Mouse (Mus musculus): Measurements from ENCODE around the gene Mrpl47. TPM values are rescaled to one million over a fixed set of nuclear protein-coding genes. Genes with fewer than 3 reads are reported as not detected.

The Mrpl47 gene
- total and polyA plus RNA-seq, 2 experiments from 2014 or later, result 7.5 to 27.7 TPM

GRCm38 (mm10) chr3:32698228-32698863, 39.1 kb downstream of the Mrpl47 start:
- Histone ChIP-seq H3K27ac (no peak overlapping the region), H3K9ac (replicated peaks; ENCODE audit: low read length) (no peak overlapping the region), H3K4me3 (ENCODE audit: low read length) (no peak overlapping the region), H3K9me3 (ENCODE audit: low read length) (no peaks in the 10 kb centered on the region), H3K4me1 (ENCODE audit: insufficient read depth, low read length) (no peaks in the 10 kb centered on the region), H3K27me3 (ENCODE audit: insufficient read depth, low read length) (no peaks in the 10 kb centered on the region), H3K4me2 (ENCODE audit: low read depth, low read length) (no peak overlapping the region), H3K36me3 (ENCODE audit: insufficient read depth, low read length) (no peaks in the 10 kb centered on the region)
- peak; percentile 96 for TF ChIP-seq CTCF (IDR thresholded peaks at IDR 0.05; ENCODE audit: low read depth)
- DNase-seq (ENCODE audit: low spot score), result peak; percentile 95
- 29% methylated on average over 7 of the region's 7 CpGs for WGBS
- peak; percentile 94 for ATAC-seq

- H3K36me3 ChIP-seq (ENCODE audit: insufficient read depth, low read length), result no peaks in the 10 kb centered on the region
- no peak for TF ChIP-seq CTCF (IDR thresholded peaks at IDR 0.05; ENCODE audit: low read depth)
Observed at GRCm38 (mm10) chr3:32695583-32695980, 41.8 kb downstream of the Mrpl47 start.

GRCm38 (mm10) chr3:32694737-32695582, 42.4 kb downstream of the Mrpl47 start:
- TF ChIP-seq CTCF (IDR thresholded peaks at IDR 0.05; ENCODE audit: low read depth), result 0 out of 2 replicates have a peak, but pooled peaks have one; percentile 14

More at GRCm38 (mm10) chr3:32695583-32695980, 41.8 kb downstream of the Mrpl47 start:
- Histone ChIP-seq H3K4me3 (ENCODE audit: low read length) (no peak overlapping the region), H3K9me3 (ENCODE audit: low read length) (no peaks in the 10 kb centered on the region), H3K9ac (replicated peaks; ENCODE audit: low read length) (no peak overlapping the region), H3K4me1 (ENCODE audit: insufficient read depth, low read length) (no peaks in the 10 kb centered on the region), H3K27me3 (ENCODE audit: insufficient read depth, low read length) (no peaks in the 10 kb centered on the region), H3K4me2 (ENCODE audit: low read depth, low read length) (no peak overlapping the region), H3K27ac (no peak overlapping the region)
- ATAC-seq, result no peak
- WGBS, result 87% methylated on average over 4 of the region's 4 CpGs
- no peak for DNase-seq (ENCODE audit: low spot score)

GRCm38 (mm10) chr3:32694211-32694610, 43.2 kb downstream of the Mrpl47 start:
- WGBS, result 53% methylated on average over 5 of the region's 5 CpGs
- H3K9me3 ChIP-seq (ENCODE audit: low read length), result no peaks in the 10 kb centered on the region
- H3K4me3 ChIP-seq (ENCODE audit: low read length), result no peak overlapping the region
- no peak overlapping the region for H3K4me2 ChIP-seq (ENCODE audit: low read depth, low read length)
- TF ChIP-seq CTCF (IDR thresholded peaks at IDR 0.05; ENCODE audit: low read depth), result no peak
- no peak for ATAC-seq
- no peaks in the 10 kb centered on the region for H3K4me1 ChIP-seq (ENCODE audit: insufficient read depth, low read length)
- no peak overlapping the region for H3K27ac ChIP-seq
- no peaks in the 10 kb centered on the region for H3K36me3 ChIP-seq (ENCODE audit: insufficient read depth, low read length)
- H3K9ac ChIP-seq (replicated peaks; ENCODE audit: low read length), result no peak overlapping the region
- DNase-seq (ENCODE audit: low spot score), result no peak
- H3K27me3 ChIP-seq (ENCODE audit: insufficient read depth, low read length), result no peaks in the 10 kb centered on the region

More at GRCm38 (mm10) chr3:32694737-32695582, 42.4 kb downstream of the Mrpl47 start:
- Histone ChIP-seq H3K27me3 (ENCODE audit: insufficient read depth, low read length) (no peaks in the 10 kb centered on the region), H3K4me2 (ENCODE audit: low read depth, low read length) (no peak overlapping the region), H3K27ac (no peak overlapping the region), H3K36me3 (ENCODE audit: insufficient read depth, low read length) (no peaks in the 10 kb centered on the region), H3K9ac (replicated peaks; ENCODE audit: low read length) (no peak overlapping the region), H3K9me3 (ENCODE audit: low read length) (no peaks in the 10 kb centered on the region), H3K4me3 (ENCODE audit: low read length) (no peak overlapping the region), H3K4me1 (ENCODE audit: insufficient read depth, low read length) (no peaks in the 10 kb centered on the region)
- ATAC-seq (no peak), DNase-seq (ENCODE audit: low spot score) (no peak)
- 81% methylated on average over 12 of the region's 12 CpGs for WGBS

- DNase-seq (ENCODE audit: low spot score), result no peak
- no peak for TF ChIP-seq CTCF (IDR thresholded peaks at IDR 0.05; ENCODE audit: low read depth)
- H3K36me3 ChIP-seq (ENCODE audit: insufficient read depth, low read length), result no peaks in the 10 kb centered on the region
- no peak overlapping the region for H3K9ac ChIP-seq (replicated peaks; ENCODE audit: low read length)
- H3K4me2 ChIP-seq (ENCODE audit: low read depth, low read length), result no peak overlapping the region
- H3K4me1 ChIP-seq (ENCODE audit: insufficient read depth, low read length), result no peaks in the 10 kb centered on the region
- ATAC-seq, result no peak
- no peak overlapping the region for H3K27ac ChIP-seq
- no peaks in the 10 kb centered on the region for H3K9me3 ChIP-seq (ENCODE audit: low read length)
- H3K27me3 ChIP-seq (ENCODE audit: insufficient read depth, low read length), result no peaks in the 10 kb centered on the region
- H3K4me3 ChIP-seq (ENCODE audit: low read length), result no peak overlapping the region
- WGBS, result 79% methylated on average over 5 of the region's 5 CpGs
Observed at GRCm38 (mm10) chr3:32691841-32692240, 45.6 kb downstream of the Mrpl47 start.

- 43% methylated on average over 1 of the region's 1 CpGs for WGBS
- no peaks in the 10 kb centered on the region for H3K4me1 ChIP-seq (ENCODE audit: insufficient read depth, low read length)
- TF ChIP-seq CTCF (IDR thresholded peaks at IDR 0.05; ENCODE audit: low read depth), result no peak
- no peak for DNase-seq (ENCODE audit: low spot score)
- H3K9ac ChIP-seq (replicated peaks; ENCODE audit: low read length), result no peak overlapping the region
- H3K4me3 ChIP-seq (ENCODE audit: low read length), result no peak overlapping the region
- no peaks in the 10 kb centered on the region for H3K27me3 ChIP-seq (ENCODE audit: insufficient read depth, low read length)
- H3K36me3 ChIP-seq (ENCODE audit: insufficient read depth, low read length), result no peaks in the 10 kb centered on the region
- no peak overlapping the region for H3K27ac ChIP-seq
- H3K4me2 ChIP-seq (ENCODE audit: low read depth, low read length), result no peak overlapping the region
- no peaks in the 10 kb centered on the region for H3K9me3 ChIP-seq (ENCODE audit: low read length)
- no peak for ATAC-seq
Observed at GRCm38 (mm10) chr3:32690901-32691300, 46.5 kb downstream of the Mrpl47 start.

Measured in hindbrain, postnatal 0 days (tissue).